Mouse (Mus musculus): Measurements from ENCODE around the gene Ehbp1.

DNA sequence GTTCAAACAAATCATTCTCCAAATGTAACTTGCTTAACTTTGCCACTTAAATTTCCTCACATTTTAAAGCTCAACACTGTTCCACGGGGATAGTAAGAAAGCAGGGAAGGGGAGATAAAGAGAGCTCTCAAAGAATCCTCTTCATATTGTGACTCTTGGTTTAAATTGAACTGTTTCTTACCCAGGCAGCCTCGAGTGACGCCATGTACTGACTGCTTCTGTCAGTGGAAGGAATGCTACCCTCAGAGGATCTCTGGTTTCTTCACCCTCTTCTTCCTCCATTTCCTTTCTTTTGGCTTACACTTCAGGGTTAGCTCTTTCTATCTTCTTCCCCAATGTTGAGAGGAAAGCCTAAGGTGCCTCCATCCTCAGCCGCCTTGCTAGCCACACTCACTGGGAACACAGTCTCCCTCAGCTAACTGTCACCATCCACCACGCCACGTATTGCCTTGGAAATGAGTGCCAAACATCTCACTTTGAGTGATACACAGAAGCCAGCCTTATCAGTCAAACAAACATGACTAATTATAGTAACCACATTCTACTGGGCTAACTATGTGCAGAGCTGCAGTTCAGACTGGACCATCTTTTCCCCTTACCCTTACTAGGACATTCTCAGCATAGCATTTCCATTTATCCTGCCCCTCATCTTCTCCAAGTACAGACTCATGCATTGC, 171.0 kb downstream of the Ehbp1 start:
- TF ChIP-seq TAL1 (IDR thresholded peaks at IDR 0.05; ENCODE audit: low read length) (no peak), GATA1 (IDR thresholded peaks at IDR 0.05; ENCODE audit: low read length) (no peak)

Measured in erythroblast, embryonic 14.5 days (primary cell).